Mouse (Mus musculus) C2C12 (cell line): ENCODE results near the gene Nos2.

Source experiments
- CTCF ChIP-seq: IDR thresholded peaks from one replicate; pipeline ENCODE4 v1.5.1; 2011; ENCODE audit not compliant: control insufficient read depth, insufficient read depth, insufficient read length
- MAX ChIP-seq: IDR thresholded peaks from one replicate; pipeline ENCODE4 v1.6.1; 2011; ENCODE audit warnings: mild to moderate bottlenecking, control low read depth
- MYOG ChIP-seq: IDR thresholded peaks from one replicate; pipeline ENCODE4 v1.6.1; 2011; ENCODE audit not compliant: control insufficient read depth, insufficient read length; ENCODE audit errors: extremely low read depth

DNA sequence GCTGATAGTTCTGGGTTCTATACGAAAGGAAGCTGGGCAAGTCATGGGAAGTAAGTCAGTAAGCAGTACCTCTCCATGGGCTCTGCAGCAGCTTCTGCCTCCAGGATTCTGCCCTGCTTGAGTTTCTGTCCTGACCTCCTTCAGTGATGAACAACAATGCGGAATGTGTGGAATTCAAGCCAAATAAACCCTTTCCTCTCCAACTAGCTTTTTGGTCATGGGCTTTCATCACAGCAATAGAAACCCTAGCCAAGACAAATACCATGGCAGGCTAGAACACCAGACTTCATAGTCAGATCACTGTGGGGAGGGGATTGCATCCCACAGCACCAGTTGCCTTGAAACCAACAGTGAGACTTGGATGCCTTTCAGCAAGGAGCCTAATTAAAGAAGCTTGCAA is 47.8 kb upstream of the Nos2 start:
- TF ChIP-seq MAX (no peak), CTCF (no peak), MYOG (no peak)
